Mouse (Mus musculus) heart, postnatal 0 days (tissue): ENCODE results near the gene Cdc14a.

ENCODE experiments used
- CTCF ChIP-seq: IDR thresholded peaks from 2 replicates; pipeline ENCODE4 v1.5.1; 2016; ENCODE audit warnings: antibody characterized with exemption, control low read depth, low read depth
- EP300 ChIP-seq: IDR thresholded peaks from 2 replicates; pipeline ENCODE4 v1.6.1; 2016; ENCODE audit warnings: antibody characterized with exemption, low read depth

GRCm38 (mm10) chr3:116242685-116243084 is 181.1 kb downstream of the Cdc14a start:
- TF ChIP-seq CTCF (no peak), EP300 (no peak)
